Mouse (Mus musculus): ENCODE results near the gene Casc4. TPM values are rescaled to one million over a fixed set of nuclear protein-coding genes. Genes with fewer than 3 reads are reported as not detected.
A peak's percentile ranks its signal among the peaks of the same experiment; 100 is the strongest.

Gene Casc4
- polyA plus RNA-seq (2015; fragmentation: Nextera tagmentation; extraction: Ambion mirVana): 14.6 and 17.6 TPM in 2 replicates

DNA sequence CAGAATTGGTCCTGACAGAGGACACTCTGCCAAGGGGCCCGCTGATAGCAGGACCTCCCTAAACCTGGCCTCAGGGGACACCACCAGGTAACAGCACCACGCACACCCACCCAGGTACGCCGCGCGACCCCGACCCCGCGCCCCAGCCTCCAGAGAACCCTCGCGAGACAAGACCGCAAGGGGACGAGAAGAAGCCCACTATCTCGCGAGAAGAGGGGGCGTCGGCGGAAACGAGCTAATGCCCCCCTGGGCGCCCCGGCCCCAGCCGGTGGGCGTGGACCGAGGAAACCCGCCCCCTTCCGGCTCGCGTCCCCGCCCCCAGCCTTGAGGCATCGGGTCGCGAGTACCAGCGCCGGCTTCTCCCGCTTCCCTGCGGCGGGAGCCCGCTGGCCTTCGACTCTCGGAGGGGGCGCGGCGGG lies at the start of gene Casc4:
Gene Casc4, plus strand, starts transcription at position 339 of the 419 bp plus-strand sequence.
- Histone ChIP-seq H3K9ac (ENCODE audit: low read length) (peak within 1 kb of the TSS; percentile 85), H3K4me3 (ENCODE audit: low read length) (peak within 1 kb of the TSS; percentile 81), H3K4me2 (ENCODE audit: low read depth, low read length) (peak within 1 kb of the TSS; percentile 56), H3K27ac (ENCODE audit: low read length) (peak within 1 kb of the TSS; percentile 73), H3K9me3 (ENCODE audit: control insufficient read depth, low read length) (no peaks in the 10 kb centered on the region), H3K27me3 (ENCODE audit: control insufficient read depth, insufficient read depth, low read depth, low read length) (no peaks in the 10 kb centered on the region), H3K36me3 (ENCODE audit: control insufficient read depth, insufficient read depth, low read length) (0 out of 2 replicates have a peak, but pooled peaks cover 2% of the 10 kb centered on the region), H3K4me1 (replicated peaks; ENCODE audit: control insufficient read depth, insufficient read depth, low read length) (peaks cover 12% of the 10 kb centered on the region)
- peak; percentile 99 for ATAC-seq (ENCODE audit: low read depth)
- WGBS: 0% methylated on average over 22 of the region's 43 CpGs

DNA sequence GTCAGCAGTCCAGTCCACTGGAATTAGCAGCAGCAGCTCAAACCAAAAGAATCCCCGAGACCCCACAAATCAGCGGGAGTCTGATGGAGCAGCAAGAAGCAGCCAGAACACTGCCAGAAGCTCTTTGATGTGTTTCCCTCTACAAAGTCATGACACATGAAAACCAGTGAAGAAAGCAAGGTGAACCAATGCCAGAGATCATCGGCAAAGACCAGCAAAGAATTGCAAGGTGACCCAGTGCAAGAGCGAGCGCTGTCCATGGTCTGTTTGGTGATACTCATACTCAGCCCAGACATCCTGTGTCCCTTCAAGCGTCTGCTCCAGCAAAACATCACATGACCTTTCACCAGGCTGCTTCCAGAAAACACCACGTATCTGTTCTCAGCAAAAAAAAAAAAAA lies 45.0 kb upstream of the Casc4 start:
- H3K4me1 ChIP-seq (replicated peaks; ENCODE audit: control insufficient read depth, insufficient read depth, low read length): no peaks in the 10 kb centered on the region
- no peak for ATAC-seq (ENCODE audit: low read depth)
- H3K9me3 ChIP-seq (ENCODE audit: control insufficient read depth, low read length): peaks cover 4% of the 10 kb centered on the region; the same call in 1 of the 2 replicates
- no peak overlapping the region for H3K4me2 ChIP-seq (ENCODE audit: low read depth, low read length)
- no peak overlapping the region for H3K27ac ChIP-seq (ENCODE audit: low read length)
- H3K36me3 ChIP-seq (ENCODE audit: control insufficient read depth, insufficient read depth, low read length): no peaks in the 10 kb centered on the region
- H3K27me3 ChIP-seq (ENCODE audit: control insufficient read depth, insufficient read depth, low read depth, low read length): no peaks in the 10 kb centered on the region
- no peak overlapping the region for H3K4me3 ChIP-seq (ENCODE audit: low read length)
- 87% methylated on average over 7 of the region's 7 CpGs for WGBS
- H3K9ac ChIP-seq (ENCODE audit: low read length): no peak overlapping the region

DNA sequence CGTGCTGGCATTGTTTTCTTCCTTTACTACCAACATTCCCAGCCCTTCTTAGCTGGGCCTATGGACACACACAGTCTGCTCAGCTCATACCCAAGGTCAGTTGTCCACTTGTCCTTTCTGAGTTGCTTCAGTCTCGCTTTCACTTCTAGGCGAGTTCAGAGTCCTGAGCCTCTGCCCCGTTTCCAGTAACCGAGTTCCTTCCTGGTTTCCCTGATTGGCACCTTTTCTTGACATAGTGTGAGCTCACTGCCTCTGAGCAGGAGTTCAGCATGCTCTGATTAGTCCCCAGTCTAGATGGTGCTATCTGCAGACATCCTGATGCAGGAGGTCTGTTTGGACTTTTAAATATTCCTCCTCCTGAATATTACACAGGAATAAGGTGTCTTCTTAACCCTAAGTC lies 42.1 kb upstream of the Casc4 start:
- Histone ChIP-seq H3K9ac (ENCODE audit: low read length) (no peak overlapping the region), H3K36me3 (ENCODE audit: control insufficient read depth, insufficient read depth, low read length) (no peaks in the 10 kb centered on the region), H3K4me1 (replicated peaks; ENCODE audit: control insufficient read depth, insufficient read depth, low read length) (no peaks in the 10 kb centered on the region), H3K4me2 (ENCODE audit: low read depth, low read length) (no peak overlapping the region), H3K27ac (ENCODE audit: low read length) (no peak overlapping the region), H3K27me3 (ENCODE audit: control insufficient read depth, insufficient read depth, low read depth, low read length) (no peaks in the 10 kb centered on the region), H3K9me3 (ENCODE audit: control insufficient read depth, low read length) (peaks cover 4% of the 10 kb centered on the region; the same call in 1 of the 2 replicates), H3K4me3 (ENCODE audit: low read length) (no peak overlapping the region)
- ATAC-seq (ENCODE audit: low read depth): no peak
- WGBS: 70% methylated on average over 5 of the region's 5 CpGs

DNA sequence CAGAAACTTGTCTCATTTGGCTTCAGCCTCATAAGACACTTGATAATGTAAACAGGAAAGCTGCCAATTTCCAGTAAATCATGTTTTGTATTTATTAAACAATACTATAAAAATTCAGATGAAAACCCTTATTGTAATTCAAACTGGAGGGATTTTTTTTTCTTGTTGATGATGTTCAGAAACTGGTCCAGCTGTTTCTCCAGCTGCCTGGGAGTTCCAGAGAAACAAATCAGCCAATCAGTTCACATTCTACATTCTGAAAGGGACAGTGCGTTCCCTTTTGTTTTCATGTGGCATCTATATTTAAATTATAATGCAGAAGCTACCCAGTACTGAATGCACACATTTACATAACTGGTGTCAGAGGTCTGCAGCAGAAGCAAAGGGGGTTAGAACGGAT lies 40.6 kb upstream of the Casc4 start:
- WGBS: 44% methylated on average over 2 of the region's 2 CpGs

DNA sequence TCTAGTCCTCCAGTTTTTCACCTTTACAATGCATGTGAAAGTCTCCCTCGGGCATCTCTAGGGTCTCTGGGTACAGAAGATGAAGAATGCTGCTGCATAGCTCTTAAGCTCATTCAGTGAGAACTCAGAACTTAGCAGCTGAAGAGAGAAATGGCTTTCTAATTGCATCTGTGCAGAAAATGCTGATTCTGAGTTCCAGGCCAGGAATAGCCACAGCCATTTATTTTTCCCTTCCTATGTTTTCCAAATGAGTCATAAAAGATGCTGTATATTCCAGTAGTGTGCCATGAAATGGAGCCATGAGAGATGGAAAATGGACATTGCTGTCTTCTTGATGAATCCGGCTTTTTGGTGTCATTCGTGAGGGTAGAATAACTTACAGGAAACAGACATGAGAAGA lies 38.4 kb upstream of the Casc4 start:
- no peak overlapping the region for H3K4me3 ChIP-seq (ENCODE audit: low read length)
- no peaks in the 10 kb centered on the region for H3K27me3 ChIP-seq (ENCODE audit: control insufficient read depth, insufficient read depth, low read depth, low read length)
- H3K4me1 ChIP-seq (replicated peaks; ENCODE audit: control insufficient read depth, insufficient read depth, low read length): no peaks in the 10 kb centered on the region
- no peak for ATAC-seq (ENCODE audit: low read depth)
- H3K9ac ChIP-seq (ENCODE audit: low read length): no peak overlapping the region
- 83% methylated on average over 3 of the region's 3 CpGs for WGBS
- H3K9me3 ChIP-seq (ENCODE audit: control insufficient read depth, low read length): no peaks in the 10 kb centered on the region
- H3K4me2 ChIP-seq (ENCODE audit: low read depth, low read length): no peak overlapping the region
- no peaks in the 10 kb centered on the region for H3K36me3 ChIP-seq (ENCODE audit: control insufficient read depth, insufficient read depth, low read length)
- H3K27ac ChIP-seq (ENCODE audit: low read length): no peak overlapping the region

More for the DNA sequence above, 40.6 kb upstream of the Casc4 start:
- H3K9ac ChIP-seq (ENCODE audit: low read length): no peak overlapping the region
- H3K36me3 ChIP-seq (ENCODE audit: control insufficient read depth, insufficient read depth, low read length): no peaks in the 10 kb centered on the region
- H3K4me1 ChIP-seq (replicated peaks; ENCODE audit: control insufficient read depth, insufficient read depth, low read length): no peaks in the 10 kb centered on the region
- peaks cover 4% of the 10 kb centered on the region; the same call in 1 of the 2 replicates for H3K9me3 ChIP-seq (ENCODE audit: control insufficient read depth, low read length)
- peak; percentile 76 for ATAC-seq (ENCODE audit: low read depth)
- no peaks in the 10 kb centered on the region for H3K27me3 ChIP-seq (ENCODE audit: control insufficient read depth, insufficient read depth, low read depth, low read length)
- H3K4me3 ChIP-seq (ENCODE audit: low read length): no peak overlapping the region
- H3K4me2 ChIP-seq (ENCODE audit: low read depth, low read length): no peak overlapping the region
- H3K27ac ChIP-seq (ENCODE audit: low read length): no peak overlapping the region

DNA sequence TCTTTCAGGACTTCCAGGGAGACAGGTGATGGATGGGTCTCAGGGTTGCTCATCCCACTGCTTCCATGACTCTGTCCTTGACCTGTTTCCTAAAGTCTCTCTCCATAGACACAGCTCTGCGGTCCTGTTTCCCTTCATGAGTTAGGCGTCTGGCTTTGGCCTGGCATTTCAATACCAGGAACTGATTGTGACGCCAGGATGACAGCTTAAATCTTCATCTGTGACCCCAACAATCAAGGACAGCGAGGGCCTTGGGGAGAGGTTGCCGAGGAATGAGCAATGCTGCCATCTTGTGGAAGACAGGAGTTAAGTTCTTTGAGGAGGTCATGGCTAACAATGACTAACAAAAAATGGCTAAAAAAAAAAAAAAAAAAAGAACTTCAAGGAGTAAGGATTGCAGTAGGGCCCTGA lies 34.3 kb upstream of the Casc4 start:
- H3K27ac ChIP-seq (ENCODE audit: low read length): no peak overlapping the region
- ATAC-seq (ENCODE audit: low read depth): no peak; the same call in 1 of the 2 replicates
- no peak overlapping the region for H3K4me3 ChIP-seq (ENCODE audit: low read length)
- WGBS: 7% methylated on average over 5 of the region's 5 CpGs
- no peaks in the 10 kb centered on the region for H3K4me1 ChIP-seq (replicated peaks; ENCODE audit: control insufficient read depth, insufficient read depth, low read length)
- no peak overlapping the region for H3K4me2 ChIP-seq (ENCODE audit: low read depth, low read length)
- no peaks in the 10 kb centered on the region for H3K36me3 ChIP-seq (ENCODE audit: control insufficient read depth, insufficient read depth, low read length)
- H3K9me3 ChIP-seq (ENCODE audit: control insufficient read depth, low read length): no peaks in the 10 kb centered on the region
- no peaks in the 10 kb centered on the region for H3K27me3 ChIP-seq (ENCODE audit: control insufficient read depth, insufficient read depth, low read depth, low read length)
- no peak overlapping the region for H3K9ac ChIP-seq (ENCODE audit: low read length)

DNA sequence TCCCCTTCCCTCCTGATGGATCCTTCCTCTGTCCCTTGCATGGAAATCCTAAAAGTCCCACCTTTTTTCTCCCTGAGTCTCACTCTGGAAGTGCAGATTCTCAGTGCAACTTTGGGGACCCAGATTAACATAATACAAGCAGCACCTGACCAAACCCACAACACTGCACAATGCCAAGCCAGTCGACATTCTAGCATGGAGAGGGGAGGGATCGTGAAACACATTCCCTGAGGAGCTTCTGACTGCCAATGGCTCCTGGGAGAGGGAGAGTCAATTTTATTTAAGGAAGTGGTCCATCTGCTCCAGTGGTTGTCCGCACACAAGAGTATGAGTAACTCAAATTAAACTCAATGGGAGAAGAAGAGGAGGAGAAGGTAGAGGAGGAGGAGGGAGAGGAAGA lies 31.8 kb upstream of the Casc4 start:
- WGBS: 32% methylated on average over 3 of the region's 3 CpGs
- no peak overlapping the region for H3K4me3 ChIP-seq (ENCODE audit: low read length)
- H3K4me1 ChIP-seq (replicated peaks; ENCODE audit: control insufficient read depth, insufficient read depth, low read length): no peaks in the 10 kb centered on the region
- no peak for ATAC-seq (ENCODE audit: low read depth)
- H3K36me3 ChIP-seq (ENCODE audit: control insufficient read depth, insufficient read depth, low read length): no peaks in the 10 kb centered on the region
- no peaks in the 10 kb centered on the region for H3K27me3 ChIP-seq (ENCODE audit: control insufficient read depth, insufficient read depth, low read depth, low read length)
- H3K9me3 ChIP-seq (ENCODE audit: control insufficient read depth, low read length): no peaks in the 10 kb centered on the region
- H3K4me2 ChIP-seq (ENCODE audit: low read depth, low read length): no peak overlapping the region
- no peak overlapping the region for H3K9ac ChIP-seq (ENCODE audit: low read length)
- no peak overlapping the region for H3K27ac ChIP-seq (ENCODE audit: low read length)

DNA sequence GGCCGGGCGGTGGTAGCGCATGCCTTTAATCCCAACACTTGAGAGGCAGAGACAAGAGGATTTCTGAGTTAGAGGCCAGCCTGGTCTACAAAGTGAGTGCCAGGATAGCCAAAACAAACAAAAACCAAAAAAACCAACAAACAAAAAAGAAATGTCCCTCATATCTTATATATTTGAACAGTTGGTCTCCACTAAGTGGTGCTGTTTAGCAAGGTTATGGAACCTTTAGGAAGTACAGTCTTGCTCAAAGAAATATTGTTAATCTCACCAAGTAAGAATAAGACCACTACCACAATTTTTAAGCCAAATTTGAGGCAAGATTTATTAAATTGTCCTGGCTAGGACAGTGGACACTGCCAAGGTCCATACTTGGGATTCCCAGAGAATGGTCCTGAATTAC lies 25.3 kb upstream of the Casc4 start:
- H3K9ac ChIP-seq (ENCODE audit: low read length): no peak overlapping the region
- H3K4me3 ChIP-seq (ENCODE audit: low read length): no peak overlapping the region
- no peaks in the 10 kb centered on the region for H3K4me1 ChIP-seq (replicated peaks; ENCODE audit: control insufficient read depth, insufficient read depth, low read length)
- no peak overlapping the region for H3K4me2 ChIP-seq (ENCODE audit: low read depth, low read length)
- 84% methylated on average over 3 of the region's 3 CpGs for WGBS
- no peaks in the 10 kb centered on the region for H3K36me3 ChIP-seq (ENCODE audit: control insufficient read depth, insufficient read depth, low read length)
- H3K9me3 ChIP-seq (ENCODE audit: control insufficient read depth, low read length): no peaks in the 10 kb centered on the region
- ATAC-seq (ENCODE audit: low read depth): no peak
- no peak overlapping the region for H3K27ac ChIP-seq (ENCODE audit: low read length)
- no peaks in the 10 kb centered on the region for H3K27me3 ChIP-seq (ENCODE audit: control insufficient read depth, insufficient read depth, low read depth, low read length)

DNA sequence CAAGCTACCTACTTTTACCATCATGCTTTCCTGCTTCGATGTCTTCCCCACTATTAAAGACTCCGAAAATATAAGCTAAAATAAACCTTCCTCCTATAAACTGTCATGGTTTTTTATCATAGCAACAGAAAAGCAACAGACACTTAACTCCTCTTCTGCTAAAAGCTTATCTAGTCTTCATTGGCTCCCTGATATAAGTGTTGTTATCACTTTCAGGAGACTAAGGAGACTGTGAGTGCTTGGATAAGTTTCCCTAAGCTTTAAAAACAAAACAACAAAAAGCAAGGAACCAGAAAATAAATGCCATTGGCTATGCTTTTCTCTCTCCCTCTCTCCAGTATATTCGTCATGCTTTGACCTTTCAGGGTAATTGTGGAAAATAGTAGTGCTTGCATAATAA lies 24.5 kb upstream of the Casc4 start:
- no peak for ATAC-seq (ENCODE audit: low read depth)
- H3K9ac ChIP-seq (ENCODE audit: low read length): no peak overlapping the region
- 65% methylated on average over 3 of the region's 3 CpGs for whole genome bisulfite sequencing

DNA sequence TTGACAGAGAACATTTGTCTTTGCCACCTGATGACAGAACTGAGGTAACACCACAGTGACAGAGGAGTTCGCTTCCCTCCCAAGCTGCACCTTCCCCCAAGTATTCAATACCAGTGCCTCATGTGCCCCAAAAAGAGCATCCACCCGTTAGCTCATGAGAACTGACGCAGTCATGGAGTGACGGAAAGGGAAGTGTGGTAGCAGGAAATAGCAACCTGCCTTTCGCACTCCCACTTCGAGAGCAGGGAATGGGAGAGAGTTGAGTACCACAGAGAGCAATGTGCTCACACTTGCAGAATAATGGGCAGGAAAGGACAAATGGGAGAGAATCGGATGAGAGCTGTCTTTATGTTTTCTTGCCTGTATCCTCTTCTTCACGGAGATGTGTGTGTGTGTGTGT lies 20.7 kb upstream of the Casc4 start:
- ATAC-seq (ENCODE audit: low read depth): no peak
- H3K9me3 ChIP-seq (ENCODE audit: control insufficient read depth, low read length): no peaks in the 10 kb centered on the region
- H3K27ac ChIP-seq (ENCODE audit: low read length): no peak overlapping the region
- H3K4me3 ChIP-seq (ENCODE audit: low read length): no peak overlapping the region
- no peak overlapping the region for H3K9ac ChIP-seq (ENCODE audit: low read length)
- 51% methylated on average over 8 of the region's 8 CpGs for WGBS
- H3K36me3 ChIP-seq (ENCODE audit: control insufficient read depth, insufficient read depth, low read length): no peaks in the 10 kb centered on the region
- H3K4me1 ChIP-seq (replicated peaks; ENCODE audit: control insufficient read depth, insufficient read depth, low read length): no peaks in the 10 kb centered on the region
- no peaks in the 10 kb centered on the region for H3K27me3 ChIP-seq (ENCODE audit: control insufficient read depth, insufficient read depth, low read depth, low read length)
- H3K4me2 ChIP-seq (ENCODE audit: low read depth, low read length): no peak overlapping the region

More for the DNA sequence above, 24.5 kb upstream of the Casc4 start:
- Histone ChIP-seq H3K4me2 (ENCODE audit: low read depth, low read length) (no peak overlapping the region), H3K4me3 (ENCODE audit: low read length) (no peak overlapping the region), H3K27me3 (ENCODE audit: control insufficient read depth, insufficient read depth, low read depth, low read length) (no peaks in the 10 kb centered on the region), H3K4me1 (replicated peaks; ENCODE audit: control insufficient read depth, insufficient read depth, low read length) (no peaks in the 10 kb centered on the region), H3K27ac (ENCODE audit: low read length) (no peak overlapping the region), H3K36me3 (ENCODE audit: control insufficient read depth, insufficient read depth, low read length) (no peaks in the 10 kb centered on the region), H3K9me3 (ENCODE audit: control insufficient read depth, low read length) (no peaks in the 10 kb centered on the region)

Measured in lung, embryonic 16.5 days (tissue).